8 mouse cellular contexts compared by ENCODE assay signal in genomic region chr11:87592354-87592695, GRCm38 (mm10). TPM values are rescaled to one million over a fixed set of nuclear protein-coding genes. Genes with fewer than 3 reads are reported as not detected.
DNase-seq lines count a peak whose midpoint lies in the region; ATAC-seq and TF ChIP-seq lines count a peak whose summit lies in the region.

No protein-coding gene starts in this region.

- no peak for TF ChIP-seq CTCF in lung, adult 2 months (IDR thresholded peaks at IDR 0.05; ENCODE audit: insufficient read depth, low read length)
- no peak for TF ChIP-seq CTCF in embryonic fibroblast, embryonic 13.5 days (IDR thresholded peaks at IDR 0.05; ENCODE audit: borderline replicate concordance, insufficient read depth, low read length)

- ATAC-seq in limb, embryonic 11.5 days (ENCODE audit: insufficient number of reproducible peaks, low FRiP score, low TSS enrichment, low read depth), result no peak; the same call in 1 of the 2 replicates
- no peak; the same call in 1 of the 2 replicates for ATAC-seq in neural tube, embryonic 14.5 days (ENCODE audit: low read depth)

- no peaks in the 10 kb centered on the region for H3K9me3 ChIP-seq in limb, embryonic 11.5 days (ENCODE audit: control insufficient read depth, low read length)
- no peaks in the 10 kb centered on the region for H3K9me3 ChIP-seq in neural tube, embryonic 14.5 days (ENCODE audit: control insufficient read depth, low read length)

- under 1% methylated on average over 15 of the region's 15 CpGs for WGBS in lung, adult 2 months
- 0% methylated on average over 15 of the region's 15 CpGs for WGBS in limb, embryonic 11.5 days
- 0% methylated on average over 15 of the region's 15 CpGs for WGBS in neural tube, embryonic 14.5 days

- H3K36me3 ChIP-seq in limb, embryonic 11.5 days (ENCODE audit: control insufficient read depth, insufficient read depth, low read length), result peaks cover 3% of the 10 kb centered on the region; the same call in 1 of the 2 replicates
- no peaks in the 10 kb centered on the region for H3K36me3 ChIP-seq in neural tube, embryonic 14.5 days (ENCODE audit: control insufficient read depth, insufficient read depth, low read length)

- no peak for TF ChIP-seq POLR2A in lung, adult 2 months (IDR thresholded peaks at IDR 0.05; ENCODE audit: borderline replicate concordance, extremely low read depth, low read depth, low read length)
- TF ChIP-seq POLR2A in embryonic fibroblast, embryonic 13.5 days (IDR thresholded peaks at IDR 0.05; ENCODE audit: low read depth, low read length), result peak; percentile 8; the same call in 1 of the 2 replicates

- H3K4me1 ChIP-seq in lung, adult 2 months (ENCODE audit: control insufficient read depth, insufficient read depth, low read length), result peaks cover 14% of the 10 kb centered on the region
- H3K4me1 ChIP-seq in embryonic fibroblast, embryonic 13.5 days (ENCODE audit: control insufficient read depth, insufficient read depth, low read length), result peaks cover 10% of the 10 kb centered on the region
- H3K4me1 ChIP-seq in limb, embryonic 11.5 days (ENCODE audit: control insufficient read depth, insufficient read depth, low read length), result peaks cover 28% of the 10 kb centered on the region
- peaks cover 33% of the 10 kb centered on the region for H3K4me1 ChIP-seq in neural tube, embryonic 14.5 days (ENCODE audit: control insufficient read depth, insufficient read depth, low read length)

- peak overlapping the region; percentile 83 for H3K9ac ChIP-seq in limb, embryonic 11.5 days (ENCODE audit: low read length)
- H3K9ac ChIP-seq in neural tube, embryonic 14.5 days (replicated peaks; ENCODE audit: low read depth, low read length), result peak overlapping the region; percentile 78

- no peak for DNase-seq in lung, adult 2 months
- DNase-seq in lung, postnatal 36 days, result no peak
- no peak for DNase-seq in limb, embryonic 11.5 days (ENCODE audit: low spot score)
- DNase-seq in kidney, postnatal 14 days, result no peak
- no peak for DNase-seq in urinary bladder, adult 2 months (ENCODE audit: low spot score)
- DNase-seq in right cerebral cortex, postnatal 4 days, result no peak

- H3K4me2 ChIP-seq in limb, embryonic 11.5 days (ENCODE audit: low read depth, severe bottlenecking), result peak overlapping the region; percentile 80
- peak overlapping the region; percentile 87 for H3K4me2 ChIP-seq in neural tube, embryonic 14.5 days (ENCODE audit: low read depth, low read length)

- no peaks in the 10 kb centered on the region for H3K27me3 ChIP-seq in limb, embryonic 11.5 days (ENCODE audit: control insufficient read depth, insufficient read depth, low read length)
- no peaks in the 10 kb centered on the region for H3K27me3 ChIP-seq in neural tube, embryonic 14.5 days (ENCODE audit: control insufficient read depth, insufficient read depth, low read length)

- peak overlapping the region; percentile 69 for H3K4me3 ChIP-seq in lung, adult 2 months (replicated peaks; ENCODE audit: extremely low read depth, low read depth, low read length)
- H3K4me3 ChIP-seq in embryonic fibroblast, embryonic 13.5 days (ENCODE audit: insufficient read depth, low read length), result peak overlapping the region; percentile 73
- peak overlapping the region; percentile 73 for H3K4me3 ChIP-seq in limb, embryonic 11.5 days (ENCODE audit: low read depth, low read length)
- H3K4me3 ChIP-seq in neural tube, embryonic 14.5 days (ENCODE audit: low read depth, low read length), result peak overlapping the region; percentile 72

- peak overlapping the region; percentile 84 for H3K27ac ChIP-seq in embryonic fibroblast, embryonic 13.5 days (ENCODE audit: insufficient read depth, low read length)
- H3K27ac ChIP-seq in limb, embryonic 11.5 days (replicated peaks; ENCODE audit: low read depth, low read length), result peak overlapping the region; percentile 83
- H3K27ac ChIP-seq in neural tube, embryonic 14.5 days (ENCODE audit: low read depth, low read length), result peak overlapping the region; percentile 87

RNA-seq across cellular contexts. Expression of gene Mtmr4, which starts 0.4 kb away (rescaled TPM):
- 21.0 and 22.1 TPM in 2 replicates for polyA plus RNA-seq in lung, adult 2 months (2012; rRNA removed)
- 29.3 and 34.5 TPM in 2 replicates for polyA plus RNA-seq in embryonic fibroblast, embryonic 13.5 days (2011; ENCODE audit: insufficient read length, low read depth, missing spikeins)
- 62.4 and 66.8 TPM in 2 replicates for polyA plus RNA-seq in limb, embryonic 11.5 days (2014; fragmentation: Nextera tagmentation; extraction: Ambion mirVana)
- 51.0 and 66.8 TPM in 2 replicates for polyA plus RNA-seq in neural tube, embryonic 14.5 days (2014; fragmentation: Nextera tagmentation; extraction: Ambion mirVana)
- polyA plus RNA-seq in urinary bladder, adult 2 months (2012; rRNA removed), result 26.1 and 27.2 TPM in 2 replicates

RNA-seq across cellular contexts. Expression of gene Sept4, which starts 23.6 kb away (rescaled TPM):
- 149 and 238 TPM in 2 replicates for polyA plus RNA-seq in lung, adult 2 months (2012; rRNA removed)
- 2.9 and 3.6 TPM in 2 replicates for polyA plus RNA-seq in embryonic fibroblast, embryonic 13.5 days (2011; ENCODE audit: insufficient read length, low read depth, missing spikeins)
- 5.3 and 5.5 TPM in 2 replicates for polyA plus RNA-seq in limb, embryonic 11.5 days (2014; fragmentation: Nextera tagmentation; extraction: Ambion mirVana)
- 24.8 and 30.0 TPM in 2 replicates for polyA plus RNA-seq in neural tube, embryonic 14.5 days (2014; fragmentation: Nextera tagmentation; extraction: Ambion mirVana)
- polyA plus RNA-seq in urinary bladder, adult 2 months (2012; rRNA removed), result 57.9 and 72.5 TPM in 2 replicates

RNA-seq across cellular contexts. Expression of gene Hsf5, which starts 24.6 kb away (rescaled TPM):
- polyA plus RNA-seq in lung, adult 2 months (2012; rRNA removed), result 0.02 TPM in 1 of 2 replicates, not detected in the other
- 0.12 and 0.23 TPM in 2 replicates for polyA plus RNA-seq in embryonic fibroblast, embryonic 13.5 days (2011; ENCODE audit: insufficient read length, low read depth, missing spikeins)
- polyA plus RNA-seq in limb, embryonic 11.5 days (2014; fragmentation: Nextera tagmentation; extraction: Ambion mirVana), result 0.27 and 0.34 TPM in 2 replicates
- 0.33 and 0.62 TPM in 2 replicates for polyA plus RNA-seq in neural tube, embryonic 14.5 days (2014; fragmentation: Nextera tagmentation; extraction: Ambion mirVana)
- 0.10 TPM in 2 replicates for polyA plus RNA-seq in urinary bladder, adult 2 months (2012; rRNA removed)

RNA-seq across cellular contexts. Expression of gene Gm11492, which starts 25.9 kb away (rescaled TPM):
- not detected in 2 replicates for polyA plus RNA-seq in lung, adult 2 months (2012; rRNA removed)
- not detected in 2 replicates for polyA plus RNA-seq in embryonic fibroblast, embryonic 13.5 days (2011; ENCODE audit: insufficient read length, low read depth, missing spikeins)
- polyA plus RNA-seq in limb, embryonic 11.5 days (2014; fragmentation: Nextera tagmentation; extraction: Ambion mirVana), result not detected in 2 replicates
- not detected in 2 replicates for polyA plus RNA-seq in neural tube, embryonic 14.5 days (2014; fragmentation: Nextera tagmentation; extraction: Ambion mirVana)
- polyA plus RNA-seq in urinary bladder, adult 2 months (2012; rRNA removed), result not detected in 2 replicates
